Mouse (Mus musculus) cerebellum, adult 2 months (tissue): ENCODE results near the gene Rora. TPM values are rescaled to one million over a fixed set of nuclear protein-coding genes. Genes with fewer than 3 reads are reported as not detected.

Experiments used
- DNase-seq, 2 experiments: peaks; one replicate each; pipeline ENCODE4 v3.0.0; 2021
- H3K27ac ChIP-seq: fragments of 200-500 bp; 2 replicates; pipeline ENCODE4 v1.5.1; 2012; ENCODE audit warnings: low read length, control low read depth, inconsistent platforms; ENCODE audit not compliant: insufficient read depth
- H3K27me3 ChIP-seq: fragments of 200-500 bp; 2 replicates; pipeline ENCODE4 v1.6.1; 2012; ENCODE audit warnings: inconsistent platforms, mild to moderate bottlenecking, low read length, moderate library complexity; ENCODE audit not compliant: control insufficient read depth, insufficient read depth
- H3K4me1 ChIP-seq: fragments of 200-500 bp; 2 replicates; pipeline ENCODE4 v1.6.1; 2011; ENCODE audit warnings: low read length; ENCODE audit not compliant: control insufficient read depth, insufficient read depth
- H3K4me3 ChIP-seq: fragments of 200-500 bp; replicated peaks from 2 replicates; pipeline ENCODE3; 2011; ENCODE audit warnings: mild to moderate bottlenecking, low read depth, low read length, control low read depth; ENCODE audit not compliant: insufficient read depth
- CTCF ChIP-seq: fragments of 200-500 bp; IDR thresholded peaks from 2 replicates; pipeline ENCODE4 v1.5.1; 2011; ENCODE audit warnings: low read depth, mild to moderate bottlenecking, control low read depth, low read length, moderate library complexity, borderline replicate concordance; ENCODE audit not compliant: insufficient read depth
- POLR2A ChIP-seq: fragments of 200-500 bp; IDR thresholded peaks from 2 replicates; pipeline ENCODE4 v1.6.1; 2011; ENCODE audit warnings: low read length, control low read depth, borderline replicate concordance; ENCODE audit not compliant: insufficient read depth
- WGBS: fragments of 180-500 bp; shearing (Covaris S2); methylation state at CpG from one replicate; pipeline ENCODE4 v1.1.7; 2018; 5-methylcytosine and 5-hydroxymethylcytosine counted together
- polyA plus RNA-seq: library from polyadenylated mRNA; depleted of rRNA; stranded (reverse); fragments of >200 nt; gene quantifications from 2 replicates; pipeline ENCODE4 v1.2.3, GENCODE M21; 2012

Rora gene
- polyA plus RNA-seq, 1 experiment, result 58.4 TPM

DNA sequence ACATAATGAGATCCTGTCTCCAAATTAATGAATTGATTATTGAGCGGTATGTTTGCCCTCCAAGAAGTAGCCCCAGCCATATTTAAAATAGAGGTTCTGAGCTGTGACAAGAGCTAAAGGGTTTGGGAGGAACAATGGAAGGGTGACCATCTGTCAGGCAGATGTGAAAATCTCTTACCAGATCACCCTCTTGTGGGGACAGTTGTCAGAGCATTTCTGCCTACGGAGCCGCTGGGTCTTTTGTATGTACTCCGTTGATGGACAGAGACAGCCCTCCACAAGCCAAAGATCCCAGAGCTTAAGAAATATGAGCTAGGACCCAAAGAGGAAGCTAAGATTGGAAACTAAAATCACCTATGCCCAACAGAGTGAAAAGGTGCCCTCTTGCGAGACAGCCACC lies 322.6 kb downstream of the Rora start:
- H3K4me1 ChIP-seq, result peaks cover 9% of the 10 kb centered on the region; the same call in 1 of the 2 replicates
- TF ChIP-seq CTCF (no peak), POLR2A (no peak)
- H3K4me3 ChIP-seq, result no peak overlapping the region
- WGBS, result 78% methylated on average over 5 of the region's 5 CpGs
- no peak overlapping the region for H3K27ac ChIP-seq
- no peaks in the 10 kb centered on the region for H3K27me3 ChIP-seq
- no peak for DNase-seq

DNA sequence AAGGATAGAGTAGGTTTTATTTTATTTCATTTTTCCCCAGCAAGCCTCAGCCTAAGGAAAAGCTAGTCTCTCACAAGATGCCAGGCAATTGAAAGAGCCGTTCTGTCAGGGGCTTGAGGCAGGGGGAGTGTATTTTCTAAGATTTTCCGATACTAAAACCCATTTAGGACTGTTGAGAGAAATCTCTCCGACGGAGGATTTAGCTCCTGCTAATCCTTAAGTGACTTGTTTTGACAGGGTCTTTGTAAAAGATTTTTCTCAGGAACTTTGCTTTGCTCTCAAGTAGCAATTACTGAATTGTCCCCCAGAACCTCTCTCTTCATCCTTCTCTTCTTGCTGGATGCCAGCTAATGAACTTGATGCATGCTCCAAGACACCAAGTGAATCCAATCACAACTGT lies 323.3 kb downstream of the Rora start:
- Histone ChIP-seq H3K27me3 (no peaks in the 10 kb centered on the region), H3K4me1 (peaks cover 9% of the 10 kb centered on the region; the same call in 1 of the 2 replicates), H3K27ac (no peak overlapping the region), H3K4me3 (no peak overlapping the region)
- no peak for DNase-seq
- no peak for TF ChIP-seq CTCF
- no peak for TF ChIP-seq POLR2A
- WGBS, result 86% methylated on average over 4 of the region's 4 CpGs

DNA sequence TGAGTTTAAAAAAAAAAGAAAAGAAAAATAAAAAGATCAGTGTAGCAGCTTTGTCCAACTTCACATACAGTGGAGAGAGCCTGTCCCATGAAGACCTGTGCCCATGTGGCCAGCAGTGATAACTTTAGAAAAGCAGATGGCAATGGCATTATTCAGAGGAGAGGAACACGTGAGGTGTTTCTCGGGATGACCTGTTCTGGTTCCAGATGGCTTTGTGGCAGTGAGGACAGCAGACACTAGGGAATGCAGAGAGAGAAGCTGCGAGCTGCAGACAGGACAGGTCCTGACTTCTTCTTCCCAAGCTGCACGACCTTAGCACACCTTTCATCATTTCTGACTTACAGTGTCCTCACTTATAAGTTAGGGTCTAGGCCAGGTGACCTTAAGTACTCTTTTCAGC lies 325.1 kb downstream of the Rora start:
- Histone ChIP-seq H3K4me3 (no peak overlapping the region), H3K27ac (no peak overlapping the region), H3K27me3 (no peaks in the 10 kb centered on the region), H3K4me1 (peaks cover 9% of the 10 kb centered on the region; the same call in 1 of the 2 replicates)
- DNase-seq, result peak in 1 of 2 experiments; percentile 71
- no peak for TF ChIP-seq POLR2A
- no peak for TF ChIP-seq CTCF
- 7% methylated on average over 4 of the region's 4 CpGs for WGBS

DNA sequence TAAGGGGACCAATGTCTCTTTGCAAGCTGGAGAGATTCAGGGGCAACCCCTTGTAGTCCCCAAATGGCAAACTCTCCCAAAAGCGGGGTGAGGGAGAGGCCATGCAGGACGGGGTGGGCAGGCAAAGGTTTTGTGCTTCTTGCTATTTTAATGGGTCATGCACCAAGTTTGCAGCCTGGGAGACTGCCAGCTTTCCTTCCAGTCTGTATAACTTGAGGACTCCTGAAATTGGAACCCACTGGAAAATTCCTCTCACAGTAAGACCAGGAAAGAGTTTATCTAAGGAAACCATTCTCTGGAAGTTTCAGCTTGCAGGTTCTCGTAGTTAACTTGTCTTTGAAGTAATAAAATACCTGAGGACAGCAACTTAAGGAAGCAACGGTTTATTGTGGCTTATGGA lies 326.5 kb downstream of the Rora start:
- TF ChIP-seq CTCF, result no peak
- no peak for TF ChIP-seq POLR2A
- 95% methylated on average over 4 of the region's 4 CpGs for WGBS
- no peak overlapping the region for H3K27ac ChIP-seq
- H3K4me3 ChIP-seq, result no peak overlapping the region
- no peaks in the 10 kb centered on the region for H3K27me3 ChIP-seq
- DNase-seq, result no peak
- H3K4me1 ChIP-seq, result peaks cover 11% of the 10 kb centered on the region

DNA sequence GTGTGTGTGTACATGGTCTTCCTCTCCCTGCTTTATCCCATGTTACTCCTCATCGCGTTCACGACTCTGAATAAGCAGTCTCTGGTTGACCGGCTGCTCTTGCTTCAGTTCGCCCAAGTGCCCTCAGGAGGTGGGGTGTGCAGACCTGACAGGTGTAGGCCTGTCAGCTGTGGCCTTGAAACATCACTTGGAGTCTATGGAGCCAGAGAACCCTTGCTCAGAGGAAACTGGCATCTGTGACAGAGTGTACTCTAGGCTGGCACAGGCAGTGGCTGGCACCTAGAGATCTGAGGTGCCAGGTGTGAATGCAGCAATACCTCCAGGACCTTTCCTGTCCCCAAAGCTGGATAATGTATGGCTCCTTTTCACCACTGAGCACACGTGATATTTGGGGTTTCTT lies 331.5 kb downstream of the Rora start:
- DNase-seq, result no peak
- Histone ChIP-seq H3K27me3 (no peaks in the 10 kb centered on the region), H3K4me3 (no peak overlapping the region), H3K27ac (no peak overlapping the region), H3K4me1 (peaks cover 13% of the 10 kb centered on the region)
- 85% methylated on average over 6 of the region's 6 CpGs for WGBS
- TF ChIP-seq CTCF (no peak), POLR2A (no peak)

DNA sequence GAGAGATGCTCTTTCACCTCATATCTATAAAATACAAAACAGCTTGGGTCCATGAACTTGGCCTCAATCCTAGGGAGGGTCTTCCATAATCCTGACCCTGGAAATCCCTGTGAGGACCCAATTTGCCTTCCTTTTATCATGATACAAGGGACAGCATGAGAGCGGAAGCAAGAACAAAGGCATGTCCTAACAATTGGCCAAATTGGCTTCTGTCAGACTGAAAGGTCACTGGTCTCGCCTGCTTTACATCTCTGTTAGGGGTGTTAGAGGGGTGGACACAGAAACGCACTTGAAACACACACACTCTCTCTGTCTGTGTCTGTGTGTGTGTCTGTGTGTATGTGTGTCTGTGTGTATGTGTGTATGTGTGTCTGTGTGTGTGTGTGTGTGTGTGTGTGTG lies 332.2 kb downstream of the Rora start:
- WGBS, result 83% methylated on average over 3 of the region's 3 CpGs
- no peak overlapping the region for H3K27ac ChIP-seq
- DNase-seq, result no peak
- H3K4me3 ChIP-seq, result no peak overlapping the region
- TF ChIP-seq CTCF, result no peak
- TF ChIP-seq POLR2A, result no peak
- H3K4me1 ChIP-seq, result peaks cover 13% of the 10 kb centered on the region
- no peaks in the 10 kb centered on the region for H3K27me3 ChIP-seq

DNA sequence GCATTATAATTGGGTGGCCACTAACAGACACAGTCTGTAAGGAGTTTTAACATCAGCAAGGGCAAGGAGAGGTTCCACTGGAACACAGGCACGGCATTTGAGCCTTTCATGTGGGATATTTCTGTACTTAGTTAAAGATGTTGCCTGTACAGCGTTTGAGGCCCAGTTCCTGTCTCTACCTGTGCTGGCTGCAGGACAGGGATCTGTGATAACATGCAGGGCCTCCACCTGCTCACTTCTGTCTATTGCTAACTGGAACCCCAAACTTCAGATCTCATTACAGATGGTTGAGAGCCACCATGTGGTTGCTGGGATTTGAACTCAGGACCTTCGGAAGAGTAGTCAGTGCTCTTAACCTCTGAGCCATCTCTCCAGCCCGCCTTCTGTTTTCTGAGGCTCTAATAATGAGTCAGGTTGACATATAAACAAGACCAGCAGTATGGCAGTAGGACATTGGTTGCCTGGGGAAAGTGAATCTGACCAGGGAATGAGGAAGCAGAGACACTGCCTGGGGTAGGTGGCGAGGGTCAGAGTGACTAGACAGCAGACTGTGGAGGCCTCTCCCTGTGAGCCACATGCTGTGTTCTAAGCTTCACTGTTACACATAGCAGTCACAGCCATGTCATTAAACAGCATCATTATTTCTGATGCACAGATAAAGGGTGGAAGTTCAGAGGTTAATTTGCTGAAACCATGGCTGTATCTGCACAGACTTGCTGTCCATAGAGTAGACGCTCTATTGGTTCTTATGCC lies 333.9 kb downstream of the Rora start:
- H3K4me3 ChIP-seq, result no peak overlapping the region
- H3K27me3 ChIP-seq, result no peaks in the 10 kb centered on the region
- 59% methylated on average over 6 of the region's 6 CpGs for WGBS
- no peak for TF ChIP-seq POLR2A
- TF ChIP-seq CTCF, result no peak
- DNase-seq, result peak; percentile 44 to 67
- peaks cover 13% of the 10 kb centered on the region for H3K4me1 ChIP-seq
- no peak overlapping the region for H3K27ac ChIP-seq
